Mouse (Mus musculus) c-Kit-positive CD71-positive TER-119-negative erythroid progenitor cells, embryonic 14.5 days (primary cell): ENCODE measurements at regions not wholly inside any gene's neighbourhood (a gene's known extent, or its start where the extent isn't known, plus 50 kb on each side); places are given as distances from the start of the nearest gene placed in this dataset.

Experiments used
- DNase-seq: peaks from one replicate; pipeline ENCODE4 v3.0.0-alpha.2; 2013; ENCODE audit warnings: low read depth

DNA sequence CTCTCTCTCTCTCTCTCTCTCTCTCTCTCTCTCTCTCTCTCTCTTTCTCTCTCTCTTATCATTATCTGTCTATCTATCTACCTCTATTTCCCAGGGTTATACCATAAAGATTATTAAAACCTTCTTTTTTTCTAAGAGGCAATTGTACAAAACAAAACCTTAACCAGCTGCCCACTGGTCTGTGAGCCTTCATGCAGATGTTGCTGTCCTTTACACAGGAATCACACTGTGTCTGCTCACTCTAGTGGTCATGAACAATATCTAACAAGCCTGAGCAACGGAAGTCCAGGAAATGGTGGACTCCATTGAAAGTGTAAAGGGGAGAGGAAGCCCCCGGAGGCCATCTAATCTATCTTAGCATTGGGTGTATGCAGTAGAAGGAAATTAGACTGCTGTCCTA lies 156.9 kb upstream of the Sox11 start:
- DNase-seq = no peak

DNA sequence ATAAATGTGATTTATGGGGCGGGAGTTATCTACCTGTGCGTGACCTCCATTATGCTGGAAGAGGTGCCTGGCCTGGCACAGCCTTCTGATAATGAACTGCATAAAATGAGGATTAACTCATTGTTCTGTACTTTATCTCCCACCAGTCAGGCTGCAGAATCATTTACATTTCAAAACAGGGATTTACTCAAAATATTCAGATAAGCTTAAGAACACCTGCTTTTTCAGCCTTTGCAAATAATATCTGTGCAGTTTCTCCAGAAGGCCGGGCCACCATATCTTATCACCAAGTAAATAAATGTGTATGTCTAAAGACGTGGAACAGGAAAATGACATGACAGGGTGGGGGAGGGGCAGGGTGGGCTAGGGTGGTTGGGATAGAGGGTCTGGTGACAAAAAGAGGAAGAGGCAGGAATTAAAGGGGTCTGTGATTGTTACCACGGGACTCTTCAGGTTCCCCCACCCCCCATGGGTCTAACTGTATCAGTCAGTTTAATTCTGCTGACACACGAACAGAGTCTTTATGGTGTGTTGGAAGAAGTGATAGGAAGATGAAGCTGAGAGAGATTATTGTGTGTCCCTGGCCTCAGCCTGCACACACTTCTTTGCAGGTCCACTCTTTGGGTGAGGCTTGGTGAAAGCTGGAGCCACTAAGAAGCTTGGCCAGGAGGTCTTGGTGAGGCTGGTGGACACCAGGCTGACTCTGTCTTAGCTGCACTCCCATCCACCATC lies 154.6 kb upstream of the Sox11 start:
- DNase-seq = no peak

DNA sequence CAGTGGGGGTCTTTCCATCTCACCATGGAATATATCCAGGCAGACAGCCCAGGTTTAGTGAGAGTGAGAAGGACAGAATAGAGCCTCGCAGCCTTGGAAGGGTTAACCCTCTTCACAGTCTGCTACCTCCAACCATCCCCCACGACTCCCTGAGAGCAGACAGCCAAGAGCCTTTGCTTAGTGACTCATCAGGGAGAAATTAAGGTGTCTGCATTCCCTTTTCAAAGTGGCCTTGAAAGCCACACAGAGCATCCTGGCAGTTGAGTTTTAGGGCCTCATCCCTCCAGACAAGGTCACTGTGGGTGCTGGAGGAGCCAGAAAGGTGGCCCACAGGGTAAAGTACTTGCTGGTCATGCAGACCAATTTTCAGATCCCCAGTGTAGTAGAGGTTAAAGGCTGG lies 149.9 kb upstream of the Sox11 start:
- no peak for DNase-seq

DNA sequence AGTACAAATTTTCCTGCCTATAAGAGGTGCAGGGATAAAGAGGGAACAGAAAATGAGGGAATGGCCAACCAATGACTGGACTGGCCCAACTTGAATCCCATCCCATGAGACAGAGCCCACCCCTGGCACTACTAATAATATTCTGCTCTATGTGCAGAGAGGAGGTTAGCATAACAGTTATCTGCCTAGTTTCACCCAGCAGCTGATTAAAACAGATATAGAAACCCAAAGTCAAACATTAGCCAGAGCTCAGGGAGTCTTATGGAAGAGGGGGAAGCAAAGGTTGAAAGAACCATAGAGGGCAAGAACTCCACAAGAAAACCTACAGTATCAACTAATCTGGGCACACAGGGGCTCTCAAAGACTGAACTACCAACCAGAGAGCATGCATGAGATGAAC lies 138.9 kb upstream of the Sox11 start:
- no peak for DNase-seq

DNA sequence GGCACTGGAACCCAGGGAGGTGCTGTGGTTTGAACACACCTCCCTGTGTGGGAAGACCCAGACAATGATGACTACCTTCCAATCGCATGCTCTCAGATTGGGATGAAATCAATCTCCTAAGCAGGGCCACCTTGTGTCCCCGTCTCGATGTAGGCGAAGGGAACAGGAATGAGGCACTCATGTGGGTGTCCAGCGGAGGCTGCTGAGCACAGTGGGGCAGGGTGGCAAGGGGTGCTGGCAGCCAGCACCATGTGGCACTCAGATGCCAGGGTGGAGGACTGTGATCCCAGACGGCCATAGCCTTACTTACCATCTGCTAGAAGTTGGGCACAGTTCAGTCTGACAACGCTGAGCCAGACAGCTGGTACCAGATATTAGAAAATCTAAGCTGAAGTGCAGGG lies 137.2 kb upstream of the Sox11 start:
- no peak for DNase-seq

DNA sequence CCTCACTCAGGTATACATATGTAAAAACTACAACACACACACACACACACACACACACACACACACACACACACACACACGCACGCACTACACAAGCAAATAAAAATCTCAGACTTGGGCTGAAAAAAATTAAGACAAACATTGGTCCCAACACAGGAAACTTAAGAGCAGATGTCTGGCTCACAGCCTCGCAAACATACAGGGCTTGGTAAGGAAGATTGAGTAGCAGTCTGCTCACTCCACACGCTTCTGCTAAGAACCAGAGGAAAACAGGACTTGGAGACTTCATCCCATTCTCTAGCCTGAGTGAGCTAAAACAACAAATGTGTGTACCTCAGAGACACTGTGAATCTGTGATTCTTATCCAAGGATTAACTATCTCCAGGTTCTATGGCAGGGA lies 132.3 kb upstream of the Sox11 start:
- no peak for DNase-seq

DNA sequence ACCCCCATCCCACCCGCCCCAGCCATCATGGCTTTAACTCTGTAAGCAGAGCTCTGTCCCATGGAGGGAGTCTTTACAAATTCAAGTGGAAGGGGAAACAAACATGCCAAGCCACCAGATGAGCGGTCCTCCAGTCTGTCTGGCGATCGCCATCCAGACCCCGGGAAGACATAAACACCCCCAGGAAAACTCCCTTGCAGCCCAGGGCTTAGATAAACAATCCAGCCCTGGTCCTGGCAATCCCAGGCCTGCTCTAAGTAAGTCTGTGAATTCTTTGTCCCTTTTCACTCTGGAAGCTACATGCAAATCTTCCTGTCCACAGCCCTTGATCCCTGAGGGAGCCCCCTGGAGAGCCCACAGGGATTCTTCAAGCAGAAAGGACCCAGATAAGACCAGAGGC lies 129.2 kb upstream of the Sox11 start:
- no peak for DNase-seq

DNA sequence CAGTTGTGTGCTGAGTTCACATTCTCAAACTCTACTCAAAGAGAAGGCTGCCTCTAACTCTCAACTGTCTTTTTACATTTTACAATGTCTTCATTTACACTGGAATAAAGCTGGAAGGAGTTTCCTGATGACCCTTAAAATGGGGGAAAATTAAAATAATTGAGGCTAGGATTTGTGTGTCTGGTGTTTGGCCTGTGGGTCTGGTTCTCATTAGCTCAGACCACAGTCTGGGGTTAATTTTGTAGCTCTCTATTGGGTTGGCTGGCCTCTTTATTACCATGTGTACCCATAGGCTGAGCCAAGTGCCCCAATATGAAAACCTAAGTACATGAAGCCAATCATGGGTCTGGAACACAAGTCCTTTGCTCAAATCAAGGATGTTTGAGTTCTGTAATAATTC lies 128.0 kb upstream of the Sox11 start:
- no peak for DNase-seq

DNA sequence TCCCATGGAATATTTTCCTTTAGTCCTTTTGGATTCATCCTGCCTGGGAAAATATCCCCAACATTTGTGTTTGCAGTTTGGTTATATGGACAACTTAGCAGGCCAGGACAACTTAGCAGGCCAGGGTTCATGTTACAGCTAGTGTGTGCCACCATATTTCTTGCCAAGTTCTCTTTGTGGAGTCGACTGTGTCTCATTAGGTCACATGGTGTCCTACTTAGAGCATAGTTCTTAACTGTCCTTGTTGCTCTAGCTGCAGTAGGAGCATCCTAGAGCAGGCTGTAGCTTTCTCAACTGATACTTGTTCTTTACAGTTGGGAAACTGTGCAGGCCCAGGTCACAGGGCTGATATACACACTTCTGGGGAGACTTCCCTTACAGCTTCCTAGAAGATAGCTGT lies 126.4 kb upstream of the Sox11 start:
- no peak for DNase-seq

DNA sequence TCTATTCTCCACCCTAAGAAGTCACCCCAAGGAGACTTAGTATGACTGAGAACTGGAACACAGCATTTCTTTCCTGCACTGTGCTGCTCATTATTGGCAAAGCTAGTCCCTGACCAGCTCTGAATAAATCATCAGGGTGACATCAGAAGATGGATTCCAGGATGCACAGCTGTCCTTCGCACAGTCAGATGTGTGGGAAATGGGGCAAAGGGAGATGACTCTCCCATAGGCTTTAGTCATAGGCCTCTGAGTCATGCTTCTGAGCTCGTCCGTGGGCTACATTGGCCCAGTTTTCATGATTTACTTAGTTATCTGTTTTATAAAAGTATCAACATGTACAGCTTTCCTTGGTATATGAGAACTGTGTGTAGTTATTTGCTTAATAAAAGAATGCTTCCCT lies 125.8 kb upstream of the Sox11 start:
- no peak for DNase-seq

DNA sequence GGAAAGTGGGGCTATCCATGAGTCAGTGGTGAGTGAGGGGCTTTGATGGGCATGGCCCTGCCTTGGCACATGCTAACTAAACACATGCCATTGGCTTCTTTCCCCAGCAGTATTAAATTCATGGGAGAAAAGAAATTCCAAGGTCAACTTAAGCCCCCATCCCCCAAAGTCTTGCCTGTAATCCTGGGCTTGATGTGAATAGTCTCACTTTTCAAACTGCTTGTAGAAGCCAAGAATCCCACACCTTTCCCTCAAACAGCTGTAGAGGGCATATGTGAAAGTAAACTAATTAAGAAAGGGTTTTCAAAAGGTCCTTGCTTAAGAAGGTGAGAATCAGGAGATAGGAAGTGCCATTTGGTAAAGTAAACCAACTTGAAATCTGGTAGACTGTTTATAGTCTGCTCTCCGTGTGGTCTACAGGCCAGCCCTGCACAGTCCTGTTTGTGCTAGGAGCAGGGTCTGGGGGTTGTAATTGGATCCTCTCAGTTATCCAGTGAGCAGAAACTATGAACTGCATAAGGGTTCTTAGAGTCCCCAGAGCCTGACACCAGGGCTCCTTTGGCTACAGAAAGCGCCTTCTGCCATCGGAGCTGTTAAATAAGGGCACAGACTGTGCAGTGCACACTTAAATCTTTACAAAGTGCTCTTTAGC lies 123.3 kb upstream of the Sox11 start:
- DNase-seq = no peak

DNA sequence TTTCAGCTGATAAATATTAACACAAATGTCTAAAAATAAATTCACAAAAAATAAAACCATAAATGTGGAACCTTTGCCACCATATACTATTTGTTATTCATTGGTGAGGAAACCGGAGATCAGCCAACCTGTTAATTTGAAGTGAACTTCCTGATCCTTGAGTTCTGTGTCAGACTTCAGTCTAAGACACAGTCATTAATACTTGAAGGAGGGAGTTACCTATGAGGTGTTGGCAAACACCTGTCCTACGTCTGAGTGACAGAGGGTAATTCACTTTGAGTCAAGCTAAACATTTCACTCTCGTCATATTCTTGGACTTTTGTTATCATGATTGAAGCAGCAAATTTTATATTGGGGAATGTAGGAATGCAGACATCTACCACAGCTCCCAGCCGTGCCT lies 116.3 kb upstream of the Sox11 start:
- no peak for DNase-seq

DNA sequence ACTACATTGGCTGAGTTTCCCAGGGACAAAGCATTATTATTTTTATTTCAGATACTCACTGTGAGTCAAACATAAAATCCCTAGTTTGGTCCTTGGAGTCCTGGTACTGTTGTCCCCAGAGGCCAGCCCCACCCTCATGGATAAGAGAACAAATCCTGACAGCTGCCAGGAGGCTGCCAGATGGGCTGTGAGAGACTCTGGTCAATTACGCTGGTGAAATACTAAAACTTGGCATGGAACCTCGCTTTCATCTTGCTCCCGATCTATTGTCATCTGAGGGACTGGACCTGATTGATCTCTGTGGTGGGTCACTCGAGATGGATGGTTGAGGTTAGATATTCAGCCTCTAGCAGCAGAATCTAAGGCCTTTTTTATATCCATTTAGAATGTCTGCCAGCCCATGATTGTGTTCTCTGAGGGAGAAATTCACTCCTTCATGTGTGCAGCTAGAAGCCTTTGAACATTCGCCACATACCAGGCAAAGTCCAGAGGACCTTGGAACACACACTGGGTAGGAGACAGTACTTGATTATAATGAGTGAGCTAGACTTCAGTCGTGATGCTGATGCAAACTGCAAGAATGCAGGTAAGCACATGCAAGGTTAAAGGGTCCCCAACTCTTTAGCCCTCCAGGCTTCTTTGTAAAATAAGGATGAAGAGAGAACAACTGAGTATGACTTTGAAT lies 95.4 kb upstream of the Sox11 start:
- DNase-seq = no peak

DNA sequence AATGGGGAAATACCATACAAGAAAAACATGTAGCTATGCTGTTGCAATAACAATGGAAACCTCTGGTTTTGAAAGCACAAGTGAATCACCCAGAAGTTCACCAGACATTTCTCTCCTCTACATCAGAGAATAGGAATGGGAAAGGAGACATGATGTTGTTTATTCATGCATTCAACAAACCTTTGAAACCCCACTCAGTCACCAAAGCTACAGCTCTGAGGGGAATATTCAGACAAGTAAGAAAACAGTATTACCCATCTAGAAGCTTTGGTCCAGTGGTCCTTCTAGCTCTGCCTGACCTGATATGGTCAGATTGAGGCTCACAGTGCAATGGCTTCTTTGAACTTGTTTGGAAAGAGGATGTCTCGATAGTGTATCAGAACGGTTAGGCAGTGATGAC lies 89.0 kb upstream of the Sox11 start:
- DNase-seq = no peak

DNA sequence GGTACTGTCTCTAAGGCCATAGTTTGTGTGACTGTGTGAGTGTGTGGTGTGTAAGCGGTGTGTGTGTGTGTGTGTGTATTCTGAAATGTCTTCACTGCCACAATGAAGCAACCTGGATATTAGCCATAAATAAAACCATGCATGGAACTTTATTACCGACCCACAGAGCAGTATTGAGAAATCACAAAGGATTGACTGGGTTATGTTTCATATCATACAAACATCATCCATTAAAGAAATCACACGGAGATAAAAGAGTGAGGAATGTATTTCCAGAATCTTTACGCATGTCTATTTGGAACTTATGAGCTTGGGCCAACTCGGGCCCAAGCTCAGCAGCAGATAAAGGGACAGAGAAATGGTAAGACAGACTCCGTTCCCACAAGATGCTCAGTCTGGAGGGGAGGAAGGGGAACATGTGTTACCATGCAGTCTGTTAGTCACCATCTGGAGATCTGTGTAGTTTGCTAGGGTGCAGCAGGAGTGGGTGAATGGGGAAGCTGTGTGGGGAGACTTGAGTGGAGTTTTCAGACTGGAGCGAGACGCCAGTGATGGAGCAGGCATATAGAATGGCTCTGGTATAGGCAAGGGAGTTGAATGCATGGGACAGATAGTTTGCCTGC lies 75.1 kb upstream of the Sox11 start:
- DNase-seq = no peak

DNA sequence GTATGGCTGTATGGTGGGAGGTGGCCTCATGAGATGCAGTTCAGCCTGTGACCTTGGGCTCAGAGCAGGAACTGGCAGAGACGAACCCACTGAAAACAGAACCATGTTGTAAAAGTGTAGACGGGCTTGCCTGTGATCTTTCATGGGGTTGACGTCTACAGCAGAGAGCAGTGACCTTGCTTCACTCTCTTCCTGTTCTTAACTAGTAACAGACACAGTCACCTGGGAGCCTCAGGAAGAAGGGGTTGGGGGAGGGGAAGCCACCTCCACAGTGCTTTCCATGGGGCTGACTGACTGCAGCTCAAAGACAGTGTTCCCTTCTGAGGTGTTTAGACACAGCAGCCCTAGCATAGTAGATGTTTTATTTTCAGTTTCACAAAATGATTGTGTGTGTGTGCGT lies 68.2 kb upstream of the Sox11 start:
- no peak for DNase-seq

DNA sequence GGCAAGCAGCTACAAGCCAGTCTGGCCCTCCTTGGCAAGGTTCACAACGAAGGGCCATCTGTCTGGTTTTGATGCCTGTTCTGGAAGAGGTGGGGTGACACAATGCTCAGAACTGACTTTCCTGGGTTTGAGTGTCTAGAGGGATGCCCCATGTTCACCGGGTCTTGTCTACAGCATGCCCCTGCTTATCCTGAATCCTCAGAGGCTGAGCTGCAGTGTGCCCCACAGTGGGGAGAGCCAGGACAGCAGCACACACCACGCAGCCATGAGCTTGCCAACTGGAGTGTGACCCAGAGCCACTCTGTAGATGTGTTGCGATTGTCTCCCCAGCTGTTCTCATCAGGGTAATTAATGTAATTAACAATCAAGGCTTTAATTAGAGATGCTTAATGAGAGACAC lies 66.1 kb upstream of the Sox11 start:
- DNase-seq = no peak

DNA sequence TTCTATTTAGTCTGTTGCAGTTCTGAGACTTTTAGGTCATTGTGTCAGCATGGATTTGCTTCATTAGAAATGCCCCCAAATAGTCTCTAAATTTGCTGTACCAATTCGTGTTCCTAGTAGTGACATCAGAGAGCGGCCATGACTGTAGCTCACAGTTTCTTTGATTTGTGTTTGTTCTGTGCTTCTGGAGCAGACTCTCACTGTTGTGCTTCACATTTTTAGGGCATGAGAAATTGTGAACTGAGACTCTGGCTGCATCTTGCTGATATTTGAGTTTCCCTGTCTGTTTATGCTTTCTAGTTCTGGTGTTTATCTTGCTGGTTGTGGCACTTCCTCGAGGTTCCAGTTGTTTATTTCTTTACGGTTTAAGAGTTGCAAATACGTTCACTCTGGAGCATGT lies 57.0 kb upstream of the Sox11 start:
- no peak for DNase-seq
